Mouse (Mus musculus) limb, embryonic 11.5 days (tissue): Measurements from ENCODE around the gene Dock9. TPM values are rescaled to one million over a fixed set of nuclear protein-coding genes. Genes with fewer than 3 reads are reported as not detected.

ENCODE experiments used
- ATAC-seq: fragments of 200-750 bp; cut with Nextera tagmentation; 2 replicates; pipeline ENCODE4 v1.8.0; 2017; ENCODE audit warnings: low read depth; ENCODE audit not compliant: insufficient number of reproducible peaks, low FRiP score, low TSS enrichment
- DNase-seq: peaks from one replicate; pipeline ENCODE4 v3.0.0-alpha.2; 2015; ENCODE audit warnings: low spot score
- H3K27ac ChIP-seq: fragments of 300-500 bp; sonication (generic); replicated peaks from 2 replicates; pipeline ENCODE4 v1.5.1; 2014; ENCODE audit warnings: low read depth, mild to moderate bottlenecking, low read length
- H3K27me3 ChIP-seq: fragments of 300-500 bp; sonication (generic); 2 replicates; pipeline ENCODE4 v1.6.1; 2014; ENCODE audit warnings: mild to moderate bottlenecking, low read length, mixed read lengths; ENCODE audit not compliant: control insufficient read depth, insufficient read depth
- H3K36me3 ChIP-seq: fragments of 300-500 bp; sonication (generic); 2 replicates; pipeline ENCODE4 v1.6.1; 2014; ENCODE audit warnings: mild to moderate bottlenecking, low read length, moderate library complexity, mixed read lengths; ENCODE audit not compliant: control insufficient read depth, insufficient read depth
- H3K4me1 ChIP-seq: fragments of 300-500 bp; sonication (generic); 2 replicates; pipeline ENCODE4 v1.6.1; 2014; ENCODE audit warnings: low read length, mixed read lengths; ENCODE audit not compliant: control insufficient read depth, insufficient read depth
- H3K4me2 ChIP-seq: fragments of 300-500 bp; sonication (generic); 2 replicates; pipeline ENCODE4 v1.6.1; 2014; ENCODE audit warnings: low read depth, mild to moderate bottlenecking, moderate library complexity; ENCODE audit not compliant: severe bottlenecking
- H3K4me3 ChIP-seq: fragments of 300-500 bp; sonication (generic); 2 replicates; pipeline ENCODE4 v1.5.1; 2014; ENCODE audit warnings: low read depth, low read length
- H3K9ac ChIP-seq: fragments of 300-500 bp; sonication (generic); 2 replicates; pipeline ENCODE4 v1.6.1; 2014; ENCODE audit warnings: mild to moderate bottlenecking, low read length
- H3K9me3 ChIP-seq: fragments of 300-500 bp; sonication (generic); 2 replicates; pipeline ENCODE4 v1.6.1; 2016; ENCODE audit warnings: low read length; ENCODE audit not compliant: control insufficient read depth
- WGBS: fragments of 180-500 bp; shearing (Covaris S2); extraction: QIAGEN DNeasy Blood & Tissue Kit; methylation state at CpG from one replicate; pipeline ENCODE4 v1.1.7; 2014; 5-methylcytosine and 5-hydroxymethylcytosine counted together
- polyA plus RNA-seq: library from polyadenylated mRNA; unstranded; fragments of >200 nt; fragmentation: Nextera tagmentation; extraction: Ambion mirVana; gene quantifications from 2 replicates; pipeline ENCODE4 v1.2.1, GENCODE M21; 2014

The Dock9 gene
- polyA plus RNA-seq, 1 experiment from 2014 or later, result 5.8 TPM

DNA sequence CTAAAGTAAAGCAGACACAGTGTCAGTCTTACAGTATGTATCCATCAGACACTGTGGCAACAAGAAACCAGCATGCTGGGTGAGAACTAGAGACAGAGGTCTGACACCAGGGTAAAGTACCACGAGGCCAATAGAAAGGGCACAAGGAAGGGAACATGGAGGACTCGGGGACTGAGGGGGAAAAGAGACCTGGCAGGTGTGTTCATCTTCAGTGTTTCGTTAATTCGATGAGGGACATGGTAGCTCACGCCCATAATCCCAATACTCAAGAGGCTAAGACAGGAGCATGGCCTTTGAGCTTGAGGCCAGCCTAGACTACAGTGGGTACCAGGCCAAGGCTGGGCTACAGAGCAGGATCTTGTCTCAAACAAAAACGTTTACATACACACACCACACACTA is 9.2 kb downstream of the Dock9 start:
- ATAC-seq (no peak; the same call in 1 of the 2 replicates), DNase-seq (no peak)
- no peak overlapping the region for H3K4me3 ChIP-seq

DNA sequence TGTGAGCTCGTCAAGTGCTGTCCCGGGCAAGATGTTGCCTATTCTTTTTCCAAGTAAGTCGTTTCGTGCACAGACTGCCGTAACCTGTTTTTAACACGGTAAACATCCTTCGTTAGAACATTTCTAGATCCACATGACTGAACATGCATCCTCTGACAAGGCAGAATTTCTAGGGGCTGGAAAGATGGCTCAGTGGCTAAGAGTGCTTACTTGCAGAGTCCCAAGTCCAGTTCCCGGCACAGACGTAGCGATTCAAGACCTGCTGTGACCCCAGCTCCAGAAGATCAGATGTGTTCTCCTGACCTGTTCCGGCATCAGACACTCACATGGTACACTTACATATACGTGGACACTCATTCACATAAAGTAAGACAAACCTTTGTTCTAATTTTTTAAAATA is 10.2 kb downstream of the Dock9 start:
- no peak for DNase-seq
- H3K4me2 ChIP-seq, result no peak overlapping the region
- no peak overlapping the region for H3K9ac ChIP-seq
- no peak overlapping the region for H3K27ac ChIP-seq
- ATAC-seq, result no peak
- H3K4me1 ChIP-seq, result no peaks in the 10 kb centered on the region
- H3K27me3 ChIP-seq, result no peaks in the 10 kb centered on the region
- H3K4me3 ChIP-seq, result no peak overlapping the region
- no peaks in the 10 kb centered on the region for H3K9me3 ChIP-seq
- H3K36me3 ChIP-seq, result no peaks in the 10 kb centered on the region
- 89% methylated on average over 12 of the region's 12 CpGs for WGBS

More for the DNA sequence above, 9.2 kb downstream of the Dock9 start:
- Histone ChIP-seq H3K4me1 (no peaks in the 10 kb centered on the region), H3K27ac (no peak overlapping the region), H3K36me3 (no peaks in the 10 kb centered on the region), H3K27me3 (no peaks in the 10 kb centered on the region), H3K9me3 (no peaks in the 10 kb centered on the region), H3K4me2 (no peak overlapping the region), H3K9ac (no peak overlapping the region)
- 85% methylated on average over 6 of the region's 6 CpGs for WGBS

DNA sequence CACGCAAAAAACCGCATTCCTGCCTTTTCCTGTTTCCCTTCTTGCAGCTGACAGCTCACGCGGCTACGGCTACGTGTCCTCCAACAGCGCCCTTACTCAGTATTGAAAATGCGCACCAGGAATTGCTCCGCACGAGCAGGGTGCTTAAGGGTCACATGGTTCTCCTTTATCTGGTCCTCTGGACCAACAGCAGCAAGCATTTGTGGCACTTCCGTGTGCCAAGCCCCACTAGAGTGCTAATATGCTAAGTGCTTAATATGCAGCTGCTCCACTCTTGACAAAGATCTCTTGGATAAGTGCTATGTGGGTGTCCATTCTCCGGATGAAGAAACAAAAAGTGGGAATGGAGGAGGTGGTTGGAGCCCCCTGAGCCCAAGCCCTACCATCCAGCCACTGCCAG is 10.7 kb downstream of the Dock9 start:
- H3K27ac ChIP-seq, result no peak overlapping the region
- no peak overlapping the region for H3K4me2 ChIP-seq
- H3K4me1 ChIP-seq, result no peaks in the 10 kb centered on the region
- no peak for ATAC-seq
- no peaks in the 10 kb centered on the region for H3K36me3 ChIP-seq
- 88% methylated on average over 12 of the region's 12 CpGs for WGBS
- H3K4me3 ChIP-seq, result no peak overlapping the region
- DNase-seq, result no peak
- H3K9ac ChIP-seq, result no peak overlapping the region
- no peaks in the 10 kb centered on the region for H3K9me3 ChIP-seq
- no peaks in the 10 kb centered on the region for H3K27me3 ChIP-seq

DNA sequence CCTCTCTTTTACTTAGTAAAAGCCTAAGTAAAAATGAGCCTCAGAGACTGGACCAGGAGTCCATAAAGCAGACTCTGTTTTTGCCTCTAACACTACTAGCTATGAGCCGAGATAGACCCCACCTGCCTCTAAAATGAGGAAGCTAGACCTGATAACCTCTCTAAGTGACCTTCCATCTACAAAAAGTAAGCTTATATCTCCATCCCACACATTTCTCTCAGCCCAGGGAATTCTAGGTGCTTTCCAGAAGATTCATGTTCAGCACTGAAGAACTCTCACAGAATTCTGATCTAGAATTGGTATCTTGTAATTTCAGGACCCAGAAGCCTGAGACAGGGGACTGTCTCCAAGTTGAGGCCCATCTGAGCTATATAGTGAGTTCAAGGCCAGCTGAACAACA is 12.2 kb downstream of the Dock9 start:
- no peak overlapping the region for H3K4me2 ChIP-seq
- H3K9me3 ChIP-seq, result no peaks in the 10 kb centered on the region
- WGBS, result 84% methylated on average over 1 of the region's 1 CpGs
- DNase-seq (no peak), ATAC-seq (no peak)
- H3K9ac ChIP-seq, result no peak overlapping the region
- no peak overlapping the region for H3K27ac ChIP-seq
- H3K36me3 ChIP-seq, result no peaks in the 10 kb centered on the region
- H3K4me3 ChIP-seq, result no peak overlapping the region
- no peaks in the 10 kb centered on the region for H3K27me3 ChIP-seq
- peaks cover 10% of the 10 kb centered on the region for H3K4me1 ChIP-seq

DNA sequence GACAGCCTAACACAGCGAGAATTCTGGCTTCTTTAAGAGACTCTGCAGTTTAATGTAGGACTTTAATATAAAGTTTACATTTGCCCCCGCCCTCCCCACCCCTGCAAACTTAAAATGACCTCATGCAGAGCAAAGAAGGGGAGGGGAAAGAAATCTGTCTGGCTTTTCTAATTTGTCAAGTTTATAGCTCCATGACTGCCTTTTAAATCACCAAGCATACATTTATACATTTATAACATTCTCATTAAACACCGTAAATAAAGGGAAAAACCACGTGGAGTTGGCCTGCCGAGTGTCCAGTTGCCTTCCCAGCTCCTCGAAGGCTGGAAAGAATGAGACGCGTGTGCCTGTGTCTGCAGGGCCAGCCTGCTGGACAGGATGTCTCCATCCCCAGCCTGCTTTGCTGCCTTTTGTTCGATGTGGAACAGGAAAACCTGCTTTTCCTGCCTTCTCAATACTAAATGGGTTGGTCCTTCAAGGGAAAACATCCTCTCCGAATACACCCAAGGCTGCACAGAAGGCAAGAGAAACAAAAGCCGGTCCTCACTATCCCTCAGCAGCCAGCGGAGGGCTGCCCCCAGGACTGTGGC is 16.6 kb downstream of the Dock9 start:
- 44% methylated on average over 12 of the region's 12 CpGs for WGBS
- ATAC-seq, result no peak
- H3K27me3 ChIP-seq, result no peaks in the 10 kb centered on the region
- no peak overlapping the region for H3K9ac ChIP-seq
- no peak overlapping the region; the same call in 1 of the 2 replicates for H3K27ac ChIP-seq
- no peak overlapping the region for H3K4me3 ChIP-seq
- peaks cover 10% of the 10 kb centered on the region for H3K4me1 ChIP-seq
- peak; percentile 35 for DNase-seq
- H3K9me3 ChIP-seq, result no peaks in the 10 kb centered on the region
- no peaks in the 10 kb centered on the region for H3K36me3 ChIP-seq
- no peak overlapping the region for H3K4me2 ChIP-seq

DNA sequence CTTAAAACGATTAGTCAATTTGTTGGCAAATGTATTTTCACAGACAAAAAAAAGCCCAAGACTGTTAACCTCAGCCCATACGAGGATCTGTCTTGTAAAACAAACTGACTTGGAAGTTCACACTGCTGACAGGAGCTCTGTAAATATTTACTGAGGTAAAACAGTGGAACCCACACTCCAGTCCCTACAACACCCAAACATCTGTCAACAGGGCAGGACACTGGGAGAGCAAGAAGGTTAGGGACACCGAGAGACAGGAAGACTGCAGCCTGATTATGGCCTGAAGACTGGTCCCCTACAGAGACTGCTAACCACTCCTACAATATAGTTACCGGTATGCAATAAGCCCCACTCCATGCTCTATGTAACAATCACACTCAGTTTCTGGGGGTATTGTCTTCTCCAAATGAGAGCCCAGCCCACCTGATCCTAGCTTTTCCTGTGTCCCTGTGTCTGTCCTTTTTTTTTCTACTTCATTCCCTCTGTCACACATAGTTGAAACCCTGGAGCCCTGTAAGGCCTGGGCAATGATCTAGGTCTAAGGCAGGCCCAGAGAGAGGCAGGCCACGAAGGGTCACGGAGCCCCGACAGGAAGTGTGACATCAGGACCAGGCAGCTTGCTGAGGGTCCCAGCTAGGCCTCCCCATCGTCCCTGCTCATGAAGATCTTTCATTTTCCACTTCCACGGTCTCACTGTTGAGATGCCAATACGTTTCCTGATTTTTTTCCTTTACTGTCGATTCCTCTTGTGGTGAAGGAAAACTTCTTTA is 17.3 kb downstream of the Dock9 start:
- no peak for ATAC-seq
- 35% methylated on average over 11 of the region's 11 CpGs for whole genome bisulfite sequencing
- Histone ChIP-seq H3K36me3 (no peaks in the 10 kb centered on the region), H3K4me3 (no peak overlapping the region), H3K27me3 (no peaks in the 10 kb centered on the region), H3K4me2 (no peak overlapping the region), H3K27ac (no peak overlapping the region; the same call in 1 of the 2 replicates), H3K4me1 (peaks cover 10% of the 10 kb centered on the region), H3K9me3 (no peaks in the 10 kb centered on the region), H3K9ac (no peak overlapping the region)
- DNase-seq, result peak; percentile 38

DNA sequence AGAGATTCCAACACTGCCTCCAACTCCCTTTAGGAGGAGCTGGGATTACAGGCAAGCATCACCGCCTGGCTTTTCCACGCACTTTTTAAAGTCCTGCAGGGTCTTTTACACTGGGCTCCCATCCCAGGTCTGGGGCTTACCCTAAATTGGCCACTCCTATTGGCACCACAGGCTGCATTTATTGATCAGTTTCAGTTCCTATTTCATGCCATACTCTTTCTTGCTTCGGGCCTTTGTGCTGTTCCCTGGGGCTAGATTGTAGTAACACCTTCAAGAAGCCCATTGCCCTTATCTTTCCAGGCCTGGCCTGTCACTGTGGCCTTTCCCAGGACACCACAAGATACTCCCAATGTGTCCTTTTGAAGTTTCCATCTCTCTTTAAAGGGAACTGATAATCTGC is 18.0 kb downstream of the Dock9 start:
- Histone ChIP-seq H3K27ac (no peak overlapping the region), H3K4me3 (no peak overlapping the region), H3K4me1 (peaks cover 12% of the 10 kb centered on the region), H3K36me3 (no peaks in the 10 kb centered on the region), H3K9me3 (no peaks in the 10 kb centered on the region), H3K4me2 (no peak overlapping the region), H3K9ac (no peak overlapping the region), H3K27me3 (no peaks in the 10 kb centered on the region)
- WGBS, result 50% methylated on average over 3 of the region's 3 CpGs
- ATAC-seq, result no peak
- no peak for DNase-seq

DNA sequence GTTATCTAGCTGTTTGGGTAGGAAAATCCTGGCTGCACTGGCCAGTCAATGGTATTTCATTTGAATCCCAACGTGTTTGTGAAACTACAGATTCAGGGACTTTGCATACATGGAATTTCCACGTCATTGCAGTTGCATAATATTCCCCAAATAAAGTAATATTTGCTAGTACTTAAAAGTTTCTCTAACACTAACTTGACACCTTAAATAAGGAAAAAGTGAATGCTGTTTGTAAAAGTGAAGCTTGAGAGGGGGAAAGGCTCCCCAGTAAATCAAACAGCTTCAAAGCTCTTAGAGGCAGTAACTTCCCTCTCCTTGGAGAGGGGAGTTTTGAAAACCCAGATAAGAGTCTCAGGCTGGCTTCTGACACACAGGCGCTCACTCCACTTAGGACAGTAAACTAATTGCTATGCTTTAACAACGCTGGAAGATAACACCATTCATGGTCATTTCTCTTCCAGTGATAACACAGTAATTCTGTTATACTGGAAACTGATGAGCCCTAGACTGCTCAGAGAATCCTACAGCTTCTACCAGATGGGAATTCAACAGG is 20.3 kb downstream of the Dock9 start:
- 46% methylated on average over 4 of the region's 4 CpGs for WGBS
- Histone ChIP-seq H3K27me3 (no peaks in the 10 kb centered on the region), H3K4me3 (no peak overlapping the region), H3K9me3 (no peaks in the 10 kb centered on the region), H3K4me1 (peaks cover 13% of the 10 kb centered on the region), H3K4me2 (no peak overlapping the region), H3K27ac (no peak overlapping the region), H3K9ac (no peak overlapping the region), H3K36me3 (no peaks in the 10 kb centered on the region)
- DNase-seq, result no peak
- ATAC-seq, result no peak
